Mouse (Mus musculus): Measurements from ENCODE around the gene Serpina6. TPM values are rescaled to one million over a fixed set of nuclear protein-coding genes. Genes with fewer than 3 reads are reported as not detected.

The Serpina6 gene
- polyA plus RNA-seq, 1 experiment from 2014 or later = 46.6 TPM

GRCm38 (mm10) chr12:103659171-103659570 lies 2.2 kb upstream of the Serpina6 start:
- POLR2A ChIA-PET = interaction anchor here (0.9 kb wide), 1 partner anchor 30 kb away, joined by 4 read pairs; no protein-coding TSS in a partner anchor
- ATAC-seq (no peak), DNase-seq (ENCODE audit: low read depth, low spot score) (no peak)
- no peaks in the 10 kb centered on the region for H3K27me3 ChIP-seq
- in situ Hi-C loops (cut with MboI; ENCODE audit: low pct_unique_long_range_greater_than_20kb) = no loop called here
- TF ChIP-seq CTCF (IDR thresholded peaks at IDR 0.05) = no peak
- CTCF ChIA-PET = no interaction called here

- DNase-seq (ENCODE audit: low read depth, low spot score) (no peak), ATAC-seq (no peak)
- in situ Hi-C loops (cut with MboI; ENCODE audit: low pct_unique_long_range_greater_than_20kb) = no loop called here
- CTCF ChIA-PET = no interaction called here
- H3K27me3 ChIP-seq = no peaks in the 10 kb centered on the region
- no peak for TF ChIP-seq CTCF (IDR thresholded peaks at IDR 0.05)
- POLR2A ChIA-PET = no interaction called here
These were observed 979 bp upstream of the Serpina6 start for GRCm38 (mm10) chr12:103657991-103658390.

DNA sequence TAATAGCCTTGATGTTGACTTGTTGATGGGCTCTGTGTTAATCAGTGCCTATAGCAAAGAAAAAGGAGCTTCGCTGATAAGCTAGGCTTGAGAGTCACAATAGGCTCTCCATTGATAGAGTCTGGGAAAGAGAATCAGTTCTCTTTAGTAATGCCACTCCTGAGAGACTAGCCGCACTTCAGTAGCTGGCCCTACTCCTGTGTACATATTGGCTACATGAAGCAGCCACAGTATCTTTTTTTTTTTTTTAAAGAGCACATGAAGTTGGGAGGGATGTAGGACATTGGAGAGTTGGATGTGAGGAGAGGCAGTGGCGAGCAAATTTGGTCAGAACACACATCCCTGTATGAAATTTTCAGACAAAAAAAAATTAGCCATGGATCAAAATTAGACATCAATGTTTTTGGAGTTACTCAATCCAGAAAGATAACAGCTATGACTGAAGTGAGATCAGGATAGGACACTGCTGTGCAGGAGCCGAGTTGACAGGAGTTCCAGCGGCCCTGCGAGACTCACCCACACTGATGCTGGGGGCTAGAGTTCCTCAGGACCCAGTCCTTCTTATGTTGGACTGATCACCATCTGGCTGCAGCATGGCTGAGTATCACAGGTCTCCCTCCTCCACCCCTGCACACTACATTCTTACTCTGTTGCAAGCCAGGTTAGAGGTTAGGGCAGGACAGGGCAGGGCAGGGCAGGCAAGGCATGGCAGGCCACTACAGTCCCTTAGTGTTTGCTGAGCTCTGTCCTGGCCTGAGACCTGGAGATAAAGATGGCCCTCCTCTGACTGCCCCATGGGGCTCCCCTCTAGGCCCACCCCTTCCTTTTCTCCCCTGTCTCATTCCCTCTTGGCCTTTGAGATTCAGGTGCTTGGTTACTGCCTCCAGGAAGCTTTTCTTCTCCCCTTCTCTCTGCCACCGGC lies 1.6 kb downstream of the Serpina6 start:
- TF ChIP-seq CTCF (IDR thresholded peaks at IDR 0.05) = no peak
- ATAC-seq (no peak), DNase-seq (ENCODE audit: low read depth, low spot score) (no peak)
- no peaks in the 10 kb centered on the region for H3K27me3 ChIP-seq
- in situ Hi-C loops (cut with MboI; ENCODE audit: low pct_unique_long_range_greater_than_20kb) = no loop called here
- CTCF ChIA-PET = no interaction called here
- POLR2A ChIA-PET = no interaction called here

DNA sequence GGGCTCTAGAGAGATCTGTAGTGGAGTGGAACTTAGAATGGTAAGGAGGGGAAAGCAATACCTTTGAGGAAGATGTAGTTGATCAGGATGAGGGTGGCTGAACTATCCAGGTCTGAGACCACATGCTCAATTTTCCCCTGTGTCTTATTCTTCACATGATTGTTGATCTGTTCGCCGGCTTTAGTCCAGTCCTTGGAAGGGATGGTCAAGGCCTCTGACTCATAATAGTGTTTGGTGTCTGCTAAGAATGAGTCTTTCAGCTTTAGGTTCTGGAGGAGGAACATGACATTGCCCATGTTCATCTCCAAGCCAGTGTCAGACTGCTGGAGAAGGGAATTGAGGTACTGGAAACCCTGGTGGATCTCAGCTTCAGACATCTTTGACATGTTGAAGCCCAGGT lies 3.2 kb downstream of the Serpina6 start:
- POLR2A ChIA-PET = no interaction called here
- ATAC-seq (no peak), DNase-seq (ENCODE audit: low read depth, low spot score) (no peak)
- TF ChIP-seq CTCF (IDR thresholded peaks at IDR 0.05) = no peak
- in situ Hi-C loops (cut with MboI; ENCODE audit: low pct_unique_long_range_greater_than_20kb) = no loop called here
- H3K27me3 ChIP-seq = no peaks in the 10 kb centered on the region
- CTCF ChIA-PET = no interaction called here

GRCm38 (mm10) chr12:103646314-103646713 lies 10.7 kb downstream of the Serpina6 start:
- ChIA-PET POLR2A (no interaction called here), CTCF (no interaction called here)
- in situ Hi-C loops (cut with MboI; ENCODE audit: low pct_unique_long_range_greater_than_20kb) = no loop called here
- H3K27me3 ChIP-seq = no peaks in the 10 kb centered on the region
- DNase-seq (ENCODE audit: low read depth, low spot score) (no peak), ATAC-seq (no peak)
- no peak for TF ChIP-seq CTCF (IDR thresholded peaks at IDR 0.05)

DNA sequence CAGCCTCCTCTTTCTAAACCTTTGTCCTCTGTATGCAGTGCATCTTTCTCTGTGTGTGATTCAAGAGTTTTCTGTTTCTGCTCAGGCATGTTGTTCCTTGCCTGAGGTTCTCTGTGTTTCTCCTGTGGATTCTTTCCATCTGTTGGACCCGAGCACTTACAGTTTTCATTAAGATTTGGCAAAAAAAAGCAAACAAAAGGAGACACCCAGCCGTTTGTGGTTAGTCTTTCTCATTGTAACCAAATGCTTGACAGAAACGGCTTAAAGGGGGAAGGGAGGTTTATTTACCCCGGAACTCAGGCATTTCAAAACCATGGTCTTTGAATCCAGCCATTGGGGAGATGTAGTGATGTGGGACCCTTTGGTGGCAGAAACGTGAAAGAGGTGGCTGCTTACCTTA lies 12.4 kb downstream of the Serpina6 start:
- ChIA-PET CTCF (interaction anchor here (1.0 to 1.1 kb wide), 2 partner anchors 15 to 66 kb away, joined by 3 to 5 read pairs; no protein-coding TSS in a partner anchor), POLR2A (no interaction called here)
- in situ Hi-C loops (cut with MboI; ENCODE audit: low pct_unique_long_range_greater_than_20kb) = no loop called here
- ATAC-seq (no peak), DNase-seq (ENCODE audit: low read depth, low spot score) (no peak)
- no peaks in the 10 kb centered on the region for H3K27me3 ChIP-seq
- no peak for TF ChIP-seq CTCF (IDR thresholded peaks at IDR 0.05)

- ChIA-PET POLR2A (no interaction called here), CTCF (interaction anchor here (0.7 to 1.1 kb wide), 7 partner anchors 13 to 67 kb away, joined by 3 to 5 read pairs (median 3); no protein-coding TSS in a partner anchor)
- DNase-seq (ENCODE audit: low read depth, low spot score) = no peak
- no peak for ATAC-seq
- H3K27me3 ChIP-seq = no peaks in the 10 kb centered on the region
- TF ChIP-seq CTCF (IDR thresholded peaks at IDR 0.05) = no peak
- in situ Hi-C loops (cut with MboI; ENCODE audit: low pct_unique_long_range_greater_than_20kb) = no loop called here
These were observed 13.2 kb downstream of the Serpina6 start for GRCm38 (mm10) chr12:103643818-103644217.

DNA sequence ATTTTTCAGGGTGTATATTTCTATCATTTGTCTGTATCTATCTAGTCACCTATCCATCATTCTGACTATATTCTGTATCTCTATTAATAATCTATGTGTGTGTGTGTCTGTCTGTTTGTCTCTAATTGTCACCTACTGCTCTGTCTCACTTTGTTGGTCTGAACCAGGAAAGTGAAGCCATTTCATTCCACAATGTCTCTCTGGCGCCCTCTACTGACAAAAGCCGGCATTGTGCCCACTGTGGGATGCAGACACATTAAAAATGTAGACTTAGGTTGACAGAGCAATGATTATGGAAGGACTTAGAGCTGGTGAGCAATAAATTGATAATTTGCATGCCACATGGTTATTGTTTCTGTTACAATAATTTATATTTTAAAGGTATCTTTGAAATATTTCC lies 13.7 kb downstream of the Serpina6 start:
- peak; percentile 94 for TF ChIP-seq CTCF (IDR thresholded peaks at IDR 0.05)
- POLR2A ChIA-PET = no interaction called here

GRCm38 (mm10) chr12:103635846-103636245 lies 21.2 kb downstream of the Serpina6 start:
- in situ Hi-C loops (cut with MboI; ENCODE audit: low pct_unique_long_range_greater_than_20kb) = no loop called here
- ATAC-seq = no peak
- no peak for DNase-seq (ENCODE audit: low read depth, low spot score)
- POLR2A ChIA-PET = no interaction called here
- CTCF ChIA-PET = no interaction called here
- no peak for TF ChIP-seq CTCF (IDR thresholded peaks at IDR 0.05)
- no peaks in the 10 kb centered on the region for H3K27me3 ChIP-seq

More for the DNA sequence above, 13.7 kb downstream of the Serpina6 start:
- ATAC-seq (no peak), DNase-seq (ENCODE audit: low read depth, low spot score) (no peak)
- in situ Hi-C loops (cut with MboI; ENCODE audit: low pct_unique_long_range_greater_than_20kb) = no loop called here
- no peaks in the 10 kb centered on the region for H3K27me3 ChIP-seq
- CTCF ChIA-PET = interaction anchor here (0.7 to 1.1 kb wide), 7 partner anchors 13 to 67 kb away, joined by 3 to 5 read pairs (median 3); no protein-coding TSS in a partner anchor

DNA sequence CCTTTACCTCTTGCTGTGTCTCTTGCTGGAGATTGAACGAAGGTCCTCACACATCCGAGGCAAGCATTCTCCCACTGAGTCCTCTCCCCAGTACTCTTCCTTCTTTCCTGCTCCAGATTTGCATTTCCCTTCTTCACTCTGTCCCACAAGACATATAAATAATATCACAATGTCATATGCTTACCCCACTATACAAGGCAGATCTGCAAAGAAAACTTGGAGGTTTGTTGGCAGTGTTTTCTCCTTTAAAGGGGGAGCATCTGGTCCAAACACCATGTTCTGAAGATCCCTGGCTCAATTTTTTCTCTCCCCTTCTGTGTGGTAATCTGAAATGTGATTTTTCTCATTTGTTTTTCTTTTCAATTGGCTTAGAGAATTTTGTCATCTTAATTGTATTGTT lies 22.6 kb downstream of the Serpina6 start:
- DNase-seq (ENCODE audit: low read depth, low spot score) (no peak), ATAC-seq (no peak)
- TF ChIP-seq CTCF (IDR thresholded peaks at IDR 0.05) = no peak
- H3K27me3 ChIP-seq = no peaks in the 10 kb centered on the region
- CTCF ChIA-PET = no interaction called here
- in situ Hi-C loops (cut with MboI; ENCODE audit: low pct_unique_long_range_greater_than_20kb) = no loop called here
- POLR2A ChIA-PET = no interaction called here

DNA sequence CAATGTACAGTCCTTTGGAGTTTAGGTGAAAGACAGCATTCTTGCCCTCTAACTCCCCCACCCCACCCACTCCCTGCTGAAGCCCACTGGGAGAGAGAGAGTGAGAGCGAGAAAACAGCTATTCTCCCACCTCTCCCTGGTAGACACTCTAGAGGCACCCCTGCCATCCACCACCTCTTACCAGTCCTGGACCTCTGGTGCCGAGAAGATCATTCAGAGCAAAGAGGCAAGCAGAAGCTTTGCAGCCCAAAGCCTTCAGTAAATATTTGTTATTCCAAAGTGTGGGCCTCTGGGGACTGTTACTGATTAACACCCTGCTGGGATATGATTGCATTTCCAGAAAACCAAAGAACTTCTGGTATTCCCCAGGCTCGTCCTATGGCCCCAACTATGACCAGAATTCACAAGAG lies 25.8 kb downstream of the Serpina6 start, which contains the start of gene Serpina10:
Gene Serpina10 (minus strand): TSS at position 242 of the 410 bp plus-strand sequence.
- H3K27me3 ChIP-seq = no peaks in the 10 kb centered on the region
- DNase-seq (ENCODE audit: low read depth, low spot score) = peak; percentile 25
- ChIA-PET CTCF (interaction anchor here (0.6 to 4.1 kb wide), 3 partner anchors 10 to 61 kb away, joined by 3 to 10 read pairs (median 3); no protein-coding TSS in a partner anchor), POLR2A (interaction anchor here (0.6 to 1.3 kb wide), 2 partner anchors 21 to 53 kb away, joined by 3 to 5 read pairs; no protein-coding TSS in a partner anchor)
- no peak for TF ChIP-seq CTCF (IDR thresholded peaks at IDR 0.05)
- in situ Hi-C loops (cut with MboI; ENCODE audit: low pct_unique_long_range_greater_than_20kb) = no loop called here
- peak; percentile 89 for ATAC-seq

Measured in Patski (cell line).